Mouse (Mus musculus): ENCODE results near the gene Taar7b. TPM values are rescaled to one million over a fixed set of nuclear protein-coding genes. Genes with fewer than 3 reads are reported as not detected.

Taar7b gene
- not detected in 2 replicates for polyA plus RNA-seq (2012; ENCODE audit: insufficient read depth, insufficient read length, missing spikeins)

DNA sequence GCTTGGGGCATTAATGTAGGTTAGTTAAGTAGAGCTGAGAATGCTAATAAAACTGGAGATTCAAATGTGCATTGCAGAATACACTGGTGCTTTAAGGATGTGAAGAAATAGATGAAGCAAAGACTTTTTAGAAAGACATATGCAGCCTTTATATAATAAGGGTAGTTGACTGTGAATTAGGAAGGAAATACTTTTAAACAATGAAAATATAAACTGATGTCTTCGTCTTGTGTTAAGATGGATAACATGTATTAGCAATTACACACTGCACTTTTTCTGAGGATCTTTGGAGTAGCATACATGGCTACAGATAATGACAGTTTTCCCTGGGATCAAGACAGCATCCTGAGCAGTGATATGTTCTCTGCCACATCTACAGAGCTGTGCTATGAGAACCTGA is at the start of gene Taar7b:
TSS of gene Taar7b (plus strand) at position 301 of the 400 bp plus-strand sequence.
- Histone ChIP-seq H3K4me3 (ENCODE audit: insufficient read depth, low read depth, low read length) (no peak within 1 kb of the TSS), H3K4me1 (ENCODE audit: control insufficient read depth, insufficient read depth, insufficient read length, low read length) (no peaks in the 10 kb centered on the region), H3K27ac (replicated peaks; ENCODE audit: low read depth, low read length) (no peak within 1 kb of the TSS)

DNA sequence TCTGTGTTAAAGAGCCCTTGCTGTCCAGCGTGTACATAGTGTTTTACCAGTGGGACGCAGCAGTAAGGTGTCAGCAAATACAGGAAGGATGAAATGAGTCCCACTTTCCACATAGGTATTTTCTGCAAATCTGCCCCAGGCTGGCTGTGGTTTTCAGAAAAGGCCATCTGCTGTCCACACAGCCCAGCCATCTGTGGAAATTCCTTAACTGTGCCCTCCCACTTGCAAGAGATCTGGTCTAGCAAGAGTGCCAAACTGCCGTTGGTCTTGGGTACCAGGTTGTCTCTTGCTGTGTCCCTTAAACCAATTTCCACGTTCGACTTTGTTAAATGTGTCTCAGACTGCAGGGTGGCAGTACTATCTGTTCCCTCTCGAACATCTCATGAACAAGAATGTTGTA is 48.0 kb upstream of the Taar7b start:
- H3K27ac ChIP-seq (replicated peaks; ENCODE audit: low read depth, low read length), result no peak overlapping the region
- no peaks in the 10 kb centered on the region for H3K4me1 ChIP-seq (ENCODE audit: control insufficient read depth, insufficient read depth, insufficient read length, low read length)
- no peak overlapping the region for H3K4me3 ChIP-seq (ENCODE audit: insufficient read depth, low read depth, low read length)

DNA sequence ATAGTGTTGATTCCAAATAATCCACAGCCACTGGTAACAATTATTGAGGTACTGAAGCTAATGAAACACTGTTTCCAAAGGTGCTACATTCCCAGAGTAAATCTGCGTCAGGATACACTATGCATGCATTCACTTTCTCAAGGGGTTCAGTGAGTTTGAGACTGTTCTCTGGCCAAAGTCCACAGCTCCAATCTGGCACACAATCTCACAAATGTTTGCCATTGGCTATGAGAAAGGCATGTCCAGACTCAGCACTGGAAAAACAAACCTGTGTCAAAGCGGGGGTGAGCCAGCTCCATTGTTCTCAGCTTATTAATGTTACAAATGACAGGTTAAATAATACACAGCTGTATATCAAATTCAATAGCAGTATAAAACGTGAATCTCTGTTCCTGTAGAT is 40.7 kb upstream of the Taar7b start:
- no peak overlapping the region for H3K27ac ChIP-seq (replicated peaks; ENCODE audit: low read depth, low read length)
- no peak overlapping the region for H3K4me3 ChIP-seq (ENCODE audit: insufficient read depth, low read depth, low read length)
- no peaks in the 10 kb centered on the region for H3K4me1 ChIP-seq (ENCODE audit: control insufficient read depth, insufficient read depth, insufficient read length, low read length)

DNA sequence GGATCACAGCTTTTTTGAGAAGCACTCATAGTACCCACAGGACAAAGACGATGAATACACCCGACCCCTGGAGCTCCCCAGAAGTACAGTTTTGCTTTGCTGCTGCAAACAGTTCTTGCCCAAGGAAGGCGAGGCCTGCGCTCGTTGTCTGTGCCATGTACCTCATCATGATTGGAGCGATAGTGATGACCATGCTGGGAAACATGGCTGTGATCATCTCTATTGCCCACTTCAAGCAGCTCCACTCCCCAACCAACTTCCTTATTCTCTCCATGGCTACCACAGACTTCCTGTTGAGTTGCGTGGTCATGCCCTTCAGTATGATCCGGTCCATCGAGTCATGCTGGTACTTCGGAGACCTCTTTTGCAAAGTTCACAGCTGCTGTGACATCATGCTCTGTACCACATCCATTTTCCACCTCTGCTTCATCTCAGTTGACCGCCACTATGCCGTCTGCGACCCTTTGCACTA is 39.3 kb upstream of the Taar7b start, which contains the start of gene Taar4:
TSS of gene Taar4 (plus strand) at position 51 of the 472 bp plus-strand sequence.
- no peaks in the 10 kb centered on the region for H3K4me1 ChIP-seq (ENCODE audit: control insufficient read depth, insufficient read depth, insufficient read length, low read length)

DNA sequence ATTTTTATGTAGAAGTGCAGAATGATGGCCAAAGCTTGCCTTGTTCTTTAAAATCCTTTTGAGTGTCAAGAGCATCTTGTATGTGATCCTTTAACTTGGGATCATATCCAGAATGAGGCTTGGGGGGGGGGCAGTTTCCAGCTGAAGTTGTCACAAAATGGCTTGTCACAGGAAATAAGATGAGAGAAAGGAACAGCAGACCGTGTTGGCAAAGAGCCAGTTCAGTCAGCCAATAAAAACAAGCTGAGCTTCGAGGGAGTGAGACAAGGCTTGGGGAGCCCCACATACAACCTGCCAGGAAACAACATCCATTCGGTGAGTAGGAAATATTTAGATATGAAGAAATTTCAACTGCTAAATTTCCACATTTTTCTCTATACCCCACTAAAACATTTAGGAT is 36.3 kb upstream of the Taar7b start:
- Histone ChIP-seq H3K4me3 (ENCODE audit: insufficient read depth, low read depth, low read length) (no peak overlapping the region), H3K27ac (replicated peaks; ENCODE audit: low read depth, low read length) (no peak overlapping the region), H3K4me1 (ENCODE audit: control insufficient read depth, insufficient read depth, insufficient read length, low read length) (no peaks in the 10 kb centered on the region)

More for the DNA sequence above, 39.3 kb upstream of the Taar7b start, which contains the start of gene Taar4:
- no peak within 1 kb of the TSS for H3K4me3 ChIP-seq (ENCODE audit: insufficient read depth, low read depth, low read length)
- H3K27ac ChIP-seq (replicated peaks; ENCODE audit: low read depth, low read length), result no peak within 1 kb of the TSS

DNA sequence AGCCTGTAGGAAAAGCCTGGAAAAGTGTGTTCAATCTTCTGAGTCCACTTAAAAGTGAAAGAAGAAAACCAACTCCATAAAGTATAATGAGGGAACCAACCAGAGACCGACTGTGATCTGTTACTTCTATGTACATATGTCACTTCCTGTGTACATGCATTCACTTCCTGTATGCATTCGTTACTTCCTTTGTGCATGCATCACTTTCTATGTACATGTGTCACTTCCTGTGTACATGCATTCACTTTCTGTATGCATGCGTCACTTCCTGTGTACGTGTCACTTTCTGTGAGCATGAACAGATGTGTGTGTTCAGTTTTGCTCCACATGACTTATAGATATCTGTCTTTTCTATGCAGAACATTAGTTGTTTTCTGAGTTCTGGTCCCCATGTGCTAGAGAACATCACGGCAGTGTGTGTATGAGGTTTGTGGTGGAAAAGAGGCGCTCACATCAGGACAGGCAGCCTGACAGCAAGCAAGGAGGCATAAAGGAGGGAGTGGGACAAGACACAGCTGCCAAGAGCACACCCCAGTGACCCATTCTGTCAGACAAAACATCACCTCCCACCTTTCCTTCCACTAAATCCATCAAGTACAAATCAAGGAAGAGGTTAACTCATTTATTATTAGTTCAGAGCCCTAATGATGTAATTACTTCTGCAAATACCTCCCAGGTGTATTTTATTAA is 34.7 kb upstream of the Taar7b start:
- no peak overlapping the region for H3K27ac ChIP-seq (replicated peaks; ENCODE audit: low read depth, low read length)
- H3K4me3 ChIP-seq (ENCODE audit: insufficient read depth, low read depth, low read length), result no peak overlapping the region
- H3K4me1 ChIP-seq (ENCODE audit: control insufficient read depth, insufficient read depth, insufficient read length, low read length), result no peaks in the 10 kb centered on the region

DNA sequence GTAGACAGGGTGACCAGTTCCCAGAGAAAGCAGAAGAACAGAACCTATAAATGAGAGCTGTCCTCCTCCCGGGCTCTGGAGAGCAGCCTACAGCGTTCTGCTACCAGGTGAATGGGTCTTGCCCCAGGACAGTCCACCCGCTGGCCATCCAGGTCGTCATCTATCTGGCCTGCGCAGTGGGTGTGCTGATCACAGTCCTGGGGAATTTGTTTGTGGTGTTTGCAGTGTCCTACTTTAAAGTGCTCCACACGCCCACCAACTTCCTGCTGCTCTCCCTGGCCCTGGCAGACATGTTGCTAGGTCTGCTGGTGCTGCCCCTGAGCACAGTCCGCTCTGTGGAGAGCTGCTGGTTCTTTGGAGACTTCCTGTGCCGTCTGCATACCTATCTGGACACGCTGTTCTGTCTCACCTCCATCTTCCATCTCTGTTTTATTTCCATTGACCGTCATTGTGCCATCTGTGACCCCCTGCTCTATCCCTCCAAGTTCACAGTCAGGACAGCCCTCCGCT is 29.0 kb upstream of the Taar7b start, which contains the start of gene Taar5:
TSS of gene Taar5 (plus strand) at position 51 of the 510 bp plus-strand sequence.
- H3K4me1 ChIP-seq (ENCODE audit: control insufficient read depth, insufficient read depth, insufficient read length, low read length), result no peaks in the 10 kb centered on the region
- H3K4me3 ChIP-seq (ENCODE audit: insufficient read depth, low read depth, low read length), result no peak within 1 kb of the TSS
- no peak within 1 kb of the TSS for H3K27ac ChIP-seq (replicated peaks; ENCODE audit: low read depth, low read length)

DNA sequence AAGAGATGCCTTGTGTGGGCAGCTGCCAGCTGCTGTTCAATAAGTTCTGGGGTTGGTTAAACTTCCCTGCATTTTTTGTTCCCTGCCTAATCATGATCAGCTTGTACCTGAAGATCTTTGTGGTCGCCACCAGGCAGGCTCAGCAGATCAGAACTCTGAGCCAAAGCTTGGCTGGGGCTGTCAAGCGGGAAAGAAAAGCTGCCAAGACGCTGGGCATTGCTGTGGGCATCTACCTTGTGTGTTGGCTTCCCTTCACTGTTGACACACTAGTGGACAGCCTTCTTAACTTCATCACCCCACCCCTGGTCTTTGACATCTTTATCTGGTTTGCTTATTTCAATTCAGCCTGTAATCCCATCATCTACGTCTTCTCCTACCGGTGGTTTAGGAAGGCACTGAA is 28.5 kb upstream of the Taar7b start:
- Histone ChIP-seq H3K4me1 (ENCODE audit: control insufficient read depth, insufficient read depth, insufficient read length, low read length) (no peaks in the 10 kb centered on the region), H3K4me3 (ENCODE audit: insufficient read depth, low read depth, low read length) (no peak overlapping the region), H3K27ac (replicated peaks; ENCODE audit: low read depth, low read length) (no peak overlapping the region)

DNA sequence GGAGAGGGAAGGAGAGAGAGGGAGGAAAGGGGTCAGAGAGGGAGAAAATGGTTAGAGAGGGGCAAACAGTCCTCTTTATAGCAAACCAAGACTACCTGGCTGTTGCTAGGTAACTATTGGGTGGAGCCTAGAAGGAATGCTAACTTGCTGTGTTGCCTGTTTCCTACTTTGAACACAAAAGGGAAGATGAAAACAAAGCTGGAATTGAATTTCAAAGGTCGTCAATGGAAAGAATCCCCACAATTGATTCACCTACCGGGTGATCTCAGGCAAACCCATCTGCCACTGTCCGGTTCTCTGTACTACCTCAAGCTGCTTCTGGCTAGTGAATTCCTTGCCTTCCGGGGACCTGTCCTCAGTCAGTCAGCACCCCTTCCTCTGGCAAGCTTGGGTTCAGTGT is 21.8 kb upstream of the Taar7b start:
- H3K4me1 ChIP-seq (ENCODE audit: control insufficient read depth, insufficient read depth, insufficient read length, low read length), result no peaks in the 10 kb centered on the region
- no peak overlapping the region for H3K27ac ChIP-seq (replicated peaks; ENCODE audit: low read depth, low read length)
- H3K4me3 ChIP-seq (ENCODE audit: insufficient read depth, low read depth, low read length), result no peak overlapping the region

DNA sequence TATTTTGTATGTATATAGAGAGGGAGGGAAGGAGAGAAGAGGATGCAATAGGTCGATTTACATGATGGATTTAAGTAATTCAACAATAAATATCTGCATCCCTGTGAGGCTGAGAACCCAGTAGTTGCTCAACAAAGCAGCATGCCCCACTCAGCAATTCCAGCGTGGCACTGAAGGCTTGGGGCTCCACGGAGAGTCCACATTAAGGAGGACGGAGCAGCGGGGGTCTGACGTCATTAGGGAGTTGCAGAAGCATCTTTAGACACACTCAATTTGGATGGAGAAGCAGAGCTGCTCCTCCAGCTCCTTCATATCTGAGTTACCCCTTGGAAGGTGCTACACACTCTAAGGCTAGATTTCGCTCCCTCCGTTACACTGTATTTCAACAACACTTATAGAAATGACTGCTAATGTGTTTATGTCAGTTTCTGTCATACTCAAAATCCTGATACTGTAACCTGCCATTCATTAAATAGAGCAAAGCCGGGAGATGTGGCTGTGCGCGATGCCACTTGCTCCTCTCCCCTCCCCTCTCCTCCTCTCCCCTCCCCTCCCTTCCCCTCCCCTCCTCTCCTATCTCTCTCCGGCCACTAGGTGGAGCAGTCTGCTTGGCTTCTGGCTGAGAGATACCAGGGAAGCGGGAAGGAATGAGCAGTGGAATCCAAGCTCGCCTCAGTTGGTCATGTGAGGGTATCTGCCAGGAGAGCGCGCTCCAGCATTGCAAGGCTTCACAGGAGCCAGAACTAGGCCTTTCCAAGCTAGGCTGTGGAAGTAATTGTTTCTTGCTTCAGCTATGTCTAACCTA is 20.6 kb upstream of the Taar7b start:
- Histone ChIP-seq H3K4me1 (ENCODE audit: control insufficient read depth, insufficient read depth, insufficient read length, low read length) (no peaks in the 10 kb centered on the region), H3K4me3 (ENCODE audit: insufficient read depth, low read depth, low read length) (no peak overlapping the region), H3K27ac (replicated peaks; ENCODE audit: low read depth, low read length) (no peak overlapping the region)

DNA sequence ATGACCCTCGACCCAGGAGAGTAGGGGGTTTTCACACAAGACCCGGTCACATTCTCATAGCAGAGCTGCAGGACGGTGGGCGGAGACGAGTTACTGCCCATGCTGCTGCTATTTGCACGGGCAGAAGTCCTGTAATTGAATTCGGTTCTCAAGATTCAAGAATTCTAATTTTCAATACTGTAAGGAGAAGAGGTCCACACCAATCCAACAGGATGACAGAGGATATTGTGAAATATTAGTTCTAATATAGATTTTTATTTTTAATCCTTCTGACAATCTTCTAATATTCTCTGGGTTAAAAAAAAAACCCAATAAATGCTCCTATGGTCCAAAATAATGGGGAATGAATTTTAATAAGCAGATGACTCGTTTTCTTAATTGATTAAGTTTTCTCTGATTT is 14.2 kb upstream of the Taar7b start, which contains the start of gene Taar6:
TSS of gene Taar6 (minus strand) at position 101 of the 400 bp plus-strand sequence.
- H3K4me1 ChIP-seq (ENCODE audit: control insufficient read depth, insufficient read depth, insufficient read length, low read length), result no peaks in the 10 kb centered on the region
- H3K4me3 ChIP-seq (ENCODE audit: insufficient read depth, low read depth, low read length), result no peak within 1 kb of the TSS
- no peak within 1 kb of the TSS for H3K27ac ChIP-seq (replicated peaks; ENCODE audit: low read depth, low read length)

DNA sequence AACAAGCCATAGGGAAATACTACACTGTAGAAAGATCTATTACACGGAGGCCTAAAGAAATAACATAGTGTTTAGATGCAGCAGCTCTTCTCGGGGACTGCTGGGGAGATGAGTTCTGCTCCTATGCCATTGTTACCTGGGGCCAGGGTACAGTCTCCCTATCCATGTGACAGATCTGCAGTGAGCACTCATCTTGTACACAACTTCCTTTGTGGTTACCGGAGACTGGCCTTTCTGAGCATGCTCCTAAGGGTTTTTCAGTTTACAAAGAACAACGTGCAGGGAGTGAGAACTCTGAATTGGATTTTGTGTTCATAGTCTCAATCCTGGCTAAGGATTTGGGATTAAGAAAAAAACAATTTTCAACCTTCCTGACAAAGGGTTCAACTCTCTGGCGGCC is 13.3 kb upstream of the Taar7b start:
- H3K4me1 ChIP-seq (ENCODE audit: control insufficient read depth, insufficient read depth, insufficient read length, low read length), result no peaks in the 10 kb centered on the region
- no peak overlapping the region for H3K27ac ChIP-seq (replicated peaks; ENCODE audit: low read depth, low read length)
- no peak overlapping the region for H3K4me3 ChIP-seq (ENCODE audit: insufficient read depth, low read depth, low read length)

DNA sequence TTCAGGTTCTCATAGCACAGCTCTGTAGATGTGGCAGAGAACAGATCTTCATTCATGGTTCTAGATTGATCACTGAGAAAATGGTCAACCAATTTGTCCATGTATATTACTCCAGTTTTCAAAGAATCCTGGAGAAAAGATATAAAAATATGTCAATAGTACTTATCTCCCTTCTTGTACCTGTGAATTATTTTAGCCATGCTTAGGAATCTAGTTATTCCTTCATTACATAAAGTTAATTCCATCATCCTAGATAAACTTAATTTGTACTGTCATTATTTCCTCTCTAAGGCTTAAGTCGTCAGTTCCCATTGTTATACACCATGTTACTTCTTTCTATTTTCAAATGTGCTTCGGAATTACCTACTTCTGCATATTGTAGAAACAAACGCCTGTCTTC is 6.4 kb upstream of the Taar7b start, which contains the start of gene Taar7a:
TSS of gene Taar7a (minus strand) at position 101 of the 400 bp plus-strand sequence.
- no peak within 1 kb of the TSS for H3K27ac ChIP-seq (replicated peaks; ENCODE audit: low read depth, low read length)
- no peaks in the 10 kb centered on the region for H3K4me1 ChIP-seq (ENCODE audit: control insufficient read depth, insufficient read depth, insufficient read length, low read length)
- H3K4me3 ChIP-seq (ENCODE audit: insufficient read depth, low read depth, low read length), result no peak within 1 kb of the TSS

DNA sequence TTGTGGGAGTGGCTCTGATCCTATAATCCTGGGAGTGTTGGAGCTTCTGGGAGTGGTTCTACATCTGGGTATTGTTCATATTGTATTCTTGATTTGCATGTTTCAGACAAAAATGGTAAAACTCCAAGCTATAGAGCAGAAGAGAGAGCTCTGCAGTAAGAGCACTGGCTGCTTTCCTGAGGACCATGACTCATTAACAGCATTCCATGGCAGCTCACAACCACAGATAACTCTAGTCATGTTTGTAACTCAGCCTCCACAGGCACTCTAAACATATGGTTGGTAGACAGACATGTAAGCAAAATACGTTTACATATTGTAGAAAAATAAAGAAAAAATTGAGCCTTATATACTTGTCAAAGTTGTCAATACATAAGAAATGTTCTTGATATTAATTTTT is 6.7 kb downstream of the Taar7b start:
- Histone ChIP-seq H3K27ac (replicated peaks; ENCODE audit: low read depth, low read length) (no peak overlapping the region), H3K4me3 (ENCODE audit: insufficient read depth, low read depth, low read length) (no peak overlapping the region), H3K4me1 (ENCODE audit: control insufficient read depth, insufficient read depth, insufficient read length, low read length) (no peaks in the 10 kb centered on the region)

DNA sequence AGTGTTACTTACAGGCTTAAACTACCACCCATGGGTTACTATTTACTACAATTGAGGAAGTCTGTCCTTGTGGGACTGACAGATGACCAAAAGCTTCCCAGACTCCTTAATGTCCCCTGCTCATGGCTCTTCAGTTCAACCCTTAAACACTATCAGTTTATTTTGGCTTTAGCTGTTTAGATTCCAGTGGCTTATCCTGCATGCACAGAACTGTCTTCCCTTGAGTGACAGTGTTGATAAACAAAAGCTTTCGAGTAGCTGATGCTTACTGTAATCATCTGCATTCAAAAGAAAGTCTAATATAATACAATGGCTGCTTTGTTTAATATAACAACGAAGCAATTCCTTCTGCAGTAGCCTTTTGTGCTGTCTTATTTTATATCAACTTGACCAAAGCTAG is 7.3 kb downstream of the Taar7b start:
- no peaks in the 10 kb centered on the region for H3K4me1 ChIP-seq (ENCODE audit: control insufficient read depth, insufficient read depth, insufficient read length, low read length)

More for the DNA sequence above, 7.3 kb downstream of the Taar7b start:
- no peak overlapping the region for H3K4me3 ChIP-seq (ENCODE audit: insufficient read depth, low read depth, low read length)
- H3K27ac ChIP-seq (replicated peaks; ENCODE audit: low read depth, low read length), result no peak overlapping the region

Data from brown adipose tissue, adult 24 weeks (tissue).